Comparison of ENCODE assay signal across 7 mouse cellular contexts in the genomic region with DNA sequence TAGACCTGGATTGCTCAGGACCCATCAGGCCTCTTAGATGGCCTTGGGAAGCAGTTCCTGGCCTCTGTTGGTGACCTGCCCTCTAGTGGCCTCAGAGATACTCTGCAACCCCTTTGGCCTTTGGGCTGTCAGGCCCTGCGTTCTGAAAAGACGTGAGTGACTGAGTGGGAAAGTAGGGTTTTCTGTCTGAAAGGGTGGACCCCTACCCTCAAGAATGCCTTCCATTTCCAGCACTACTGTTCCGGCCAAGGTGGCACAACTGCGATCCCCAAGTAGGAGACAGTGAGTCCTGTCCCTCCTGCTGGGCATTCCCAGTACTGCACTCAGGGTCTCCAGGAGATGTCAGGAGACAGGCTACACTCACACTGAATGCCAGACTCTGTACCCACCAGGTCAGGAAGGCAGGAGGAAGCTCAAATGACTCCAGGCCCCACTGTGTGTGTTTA. TPM values are rescaled to one million over a fixed set of nuclear protein-coding genes. Genes with fewer than 3 reads are reported as not detected.
DNase-seq lines count a peak whose midpoint lies in the region; ATAC-seq and TF ChIP-seq lines count a peak whose summit lies in the region.

No protein-coding gene starts in this region.

- ATAC-seq in Patski, result peak; percentile 54
- peak; percentile 30; the same call in 1 of the 2 replicates for ATAC-seq in hindbrain, embryonic 12.5 days (ENCODE audit: low FRiP score)

- H3K4me2 ChIP-seq in hindbrain, embryonic 12.5 days (replicated peaks), result 0 out of 2 replicates have a peak overlapping the region, but pooled peaks have one; percentile 2

- H3K27me3 ChIP-seq in Patski, result no peaks in the 10 kb centered on the region
- H3K27me3 ChIP-seq in hindbrain, embryonic 12.5 days, result peaks cover 5% of the 10 kb centered on the region
- peaks cover 22% of the 10 kb centered on the region; the same call in 1 of the 2 replicates for H3K27me3 ChIP-seq in midbrain, embryonic 10.5 days (ENCODE audit: low read depth, poor library complexity, severe bottlenecking)
- no peaks in the 10 kb centered on the region for H3K27me3 ChIP-seq in small intestine, adult 2 months (ENCODE audit: control insufficient read depth, insufficient read depth, low read length)

- no peak for TF ChIP-seq CTCF in Patski (IDR thresholded peaks at IDR 0.05)
- peak; percentile 100; the same call in 1 of the 2 replicates for TF ChIP-seq CTCF in small intestine, adult 2 months (IDR thresholded peaks at IDR 0.05; ENCODE audit: extremely low read depth, insufficient read length, insufficient replicate concordance, low read depth, low read length)

- H3K9ac ChIP-seq in hindbrain, embryonic 12.5 days, result no peak overlapping the region

- intact Hi-C loops in left cerebral cortex, postnatal 36 days (cut with DNase I), result loop anchor here (5.0 kb wide), 1 partner anchor 82 kb away; no protein-coding TSS in a partner anchor

- no peak overlapping the region for H3K4me3 ChIP-seq in hindbrain, embryonic 12.5 days
- no peak overlapping the region; the same call in 1 of the 2 replicates for H3K4me3 ChIP-seq in midbrain, embryonic 10.5 days
- H3K4me3 ChIP-seq in small intestine, adult 2 months (ENCODE audit: low read depth, low read length), result no peak overlapping the region

- in situ Hi-C loops in Patski (cut with MboI; ENCODE audit: low pct_unique_long_range_greater_than_20kb), result loop anchor here (5.0 kb wide), 1 partner anchor 77 kb away; no protein-coding TSS in a partner anchor

- peaks cover 11% of the 10 kb centered on the region for H3K4me1 ChIP-seq in hindbrain, embryonic 12.5 days
- H3K4me1 ChIP-seq in midbrain, embryonic 10.5 days, result peaks cover 37% of the 10 kb centered on the region
- no peaks in the 10 kb centered on the region for H3K4me1 ChIP-seq in small intestine, adult 2 months (ENCODE audit: control insufficient read depth, insufficient read depth, insufficient read length, low read length)

- TF ChIP-seq POLR2A in small intestine, adult 2 months (IDR thresholded peaks at IDR 0.05; ENCODE audit: low read depth, low read length), result no peak

- POLR2A ChIA-PET in Patski (lab: Charles Lee), result no interaction called here

- DNase-seq in Patski (ENCODE audit: low read depth, low spot score), result no peak
- DNase-seq in cerebellum, adult 11-12 months, result peak; percentile 27
- peak; percentile 70 for DNase-seq in forelimb bud, embryonic 11.5 days (ENCODE audit: low read depth, low spot score)
- DNase-seq in left cerebral cortex, postnatal 36 days (ENCODE audit: low spot score in 2 of 2), result peak; percentile 35 to 52
- peak; percentile 81 for DNase-seq in midbrain, embryonic 10.5 days (ENCODE audit: low spot score)

- 9% methylated on average over 4 of the region's 4 CpGs for WGBS in hindbrain, embryonic 12.5 days
- WGBS in midbrain, embryonic 10.5 days, result 10% methylated on average over 4 of the region's 4 CpGs
- WGBS in small intestine, adult 2 months, result 9% methylated on average over 4 of the region's 4 CpGs

- no peak overlapping the region for H3K27ac ChIP-seq in hindbrain, embryonic 12.5 days
- H3K27ac ChIP-seq in midbrain, embryonic 10.5 days (replicated peaks), result 0 out of 2 replicates have a peak overlapping the region, but pooled peaks have one; percentile 28
- no peak overlapping the region for H3K27ac ChIP-seq in small intestine, adult 2 months (ENCODE audit: insufficient read depth, low read depth, low read length)

- no peaks in the 10 kb centered on the region for H3K9me3 ChIP-seq in hindbrain, embryonic 12.5 days (replicated peaks)
- no peaks in the 10 kb centered on the region for H3K9me3 ChIP-seq in midbrain, embryonic 10.5 days (replicated peaks)

- H3K36me3 ChIP-seq in hindbrain, embryonic 12.5 days, result no peaks in the 10 kb centered on the region
- no peaks in the 10 kb centered on the region for H3K36me3 ChIP-seq in midbrain, embryonic 10.5 days
- no peaks in the 10 kb centered on the region for H3K36me3 ChIP-seq in small intestine, adult 2 months (ENCODE audit: control insufficient read depth, insufficient read depth, low read length)

- CTCF ChIA-PET in Patski (lab: Charles Lee), result interaction anchor here (0.6 to 1.9 kb wide), 13 partner anchors 9 to 161 kb away, joined by 3 to 6 read pairs (median 4); a partner anchor contains a TSS

RNA-seq across cellular contexts. Expression of a gene that starts 51.8 kb away (rescaled TPM):
- not detected for polyA plus RNA-seq in Patski (2021)
- polyA plus RNA-seq in hindbrain, embryonic 12.5 days (2016; fragmentation: Nextera tagmentation; extraction: Ambion mirVana), result 0.27 TPM in 1 of 2 replicates, not detected in the other
- 10 to 100 TPM; 34.2 to 45.2 TPM for total RNA-seq in left cerebral cortex, postnatal 36 days (2021)
- polyA plus RNA-seq in midbrain, embryonic 10.5 days (2016; fragmentation: Nextera tagmentation; extraction: Ambion mirVana), result 2.2 and 3.5 TPM in 2 replicates
- not detected in 2 replicates for polyA plus RNA-seq in small intestine, adult 2 months (2012; rRNA removed)
